ENCODE assay signal across 12 mouse cellular contexts in the genomic region with DNA sequence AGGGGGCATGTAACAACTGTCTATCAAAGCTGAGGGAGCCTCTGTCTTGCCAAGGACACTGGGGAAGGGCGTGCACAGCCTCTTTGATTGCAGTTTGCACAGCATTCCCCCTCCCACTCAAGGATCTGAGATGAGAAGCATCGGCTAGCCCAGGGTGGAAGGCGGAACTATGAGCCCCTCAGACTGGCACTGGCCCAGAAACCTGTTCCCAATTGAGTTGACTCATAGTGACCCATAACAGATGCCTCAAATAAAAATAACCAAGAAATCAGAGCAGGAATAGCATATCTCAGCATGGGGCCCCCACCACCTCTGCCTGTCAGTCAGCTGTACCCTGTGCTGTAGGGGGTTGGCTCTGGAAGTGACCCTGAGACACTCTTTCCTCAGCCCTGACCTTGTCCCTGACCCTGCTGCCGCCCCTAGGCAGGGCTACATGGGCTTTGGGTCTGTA.
DNase-seq lines count a peak whose midpoint lies in the region; ATAC-seq and TF ChIP-seq lines count a peak whose summit lies in the region.
"Had no signal": no experiment of that assay in that cellular context is flagged by ENCODE, and none has a peak within 500 bp of the region (broad histone marks: within the 10 kb centered on the region; RNA-seq: fewer than 3 reads in every experiment).

No protein-coding gene starts in this region.

- no peak overlapping the region for H3K4me2 ChIP-seq in hindbrain, embryonic 11.5 days (replicated peaks; ENCODE audit: low read depth, low read length)
- H3K4me2 ChIP-seq in hindbrain, embryonic 16.5 days (ENCODE audit: low read length) = no peak overlapping the region
- H3K4me2 ChIP-seq: neural tube, embryonic 12.5 days had no signal

- H3K27ac ChIP-seq in hindbrain, embryonic 11.5 days (ENCODE audit: low read depth, low read length) = 0 out of 2 replicates have a peak overlapping the region, but pooled peaks have one; percentile 42
- H3K27ac ChIP-seq in hindbrain, embryonic 16.5 days (ENCODE audit: low read depth, low read length) = no peak overlapping the region
- H3K27ac ChIP-seq in ES-E14 (ENCODE audit: insufficient read depth, low read depth, low read length, poor library complexity, severe bottlenecking) = peak overlapping the region; percentile 53; the same call in 1 of the 2 replicates
- H3K27ac ChIP-seq in embryonic fibroblast, embryonic 13.5 days (ENCODE audit: insufficient read depth, low read length) = peak overlapping the region; percentile 68; the same call in 1 of the 2 replicates

- no peak overlapping the region for H3K4me3 ChIP-seq in hindbrain, embryonic 11.5 days (ENCODE audit: low read depth, low read length)
- no peak overlapping the region for H3K4me3 ChIP-seq in hindbrain, embryonic 16.5 days (ENCODE audit: low read length)
- H3K4me3 ChIP-seq in ES-E14 (ENCODE audit: insufficient read depth in 1 of 2, low read depth in 1 of 2, low read length in 2 of 2, poor library complexity in 1 of 2, severe bottlenecking in 1 of 2) = no peak overlapping the region
- no peak overlapping the region for H3K4me3 ChIP-seq in embryonic fibroblast, embryonic 13.5 days (ENCODE audit: insufficient read depth, low read length)
- H3K4me3 ChIP-seq: neural tube, embryonic 12.5 days had no signal

- in situ Hi-C loops in ES-E14 (cut with MboI; ENCODE audit: low sequenced_read_pairs in 2 of 2, unreplicated experiment in 2 of 2) = no loop called here

- no peak overlapping the region for H3K9ac ChIP-seq in hindbrain, embryonic 11.5 days (ENCODE audit: low read depth, low read length)
- no peak overlapping the region for H3K9ac ChIP-seq in hindbrain, embryonic 16.5 days (ENCODE audit: low read depth, low read length)
- H3K9ac ChIP-seq in ES-E14 (ENCODE audit: insufficient read depth, low read depth, low read length, poor library complexity, severe bottlenecking) = no peak overlapping the region
- H3K9ac ChIP-seq: neural tube, embryonic 12.5 days had no signal

- no peak for TF ChIP-seq CTCF in embryonic fibroblast, embryonic 13.5 days (IDR thresholded peaks at IDR 0.05; ENCODE audit: borderline replicate concordance, insufficient read depth, low read length)

- H3K4me1 ChIP-seq in hindbrain, embryonic 11.5 days (replicated peaks; ENCODE audit: control insufficient read depth, insufficient read depth, low read length) = no peaks in the 10 kb centered on the region
- peaks cover 3% of the 10 kb centered on the region; the same call in 1 of the 2 replicates for H3K4me1 ChIP-seq in hindbrain, embryonic 16.5 days (ENCODE audit: control insufficient read depth, insufficient read depth, low read depth, low read length)
- peaks cover 12 to 23% of the 10 kb centered on the region in 2 experiments for H3K4me1 ChIP-seq in ES-E14 (ENCODE audit: control insufficient read depth in 2 of 2, insufficient read depth in 2 of 2, low read length in 2 of 2, poor library complexity in 1 of 2)
- peaks cover 10% of the 10 kb centered on the region for H3K4me1 ChIP-seq in embryonic fibroblast, embryonic 13.5 days (ENCODE audit: control insufficient read depth, insufficient read depth, low read length)

- DNase-seq in cerebellum, postnatal 10 days = peak; percentile 44 to 46
- no peak for DNase-seq in cerebellum, adult 8-10 months
- no peak for DNase-seq in hindbrain, embryonic 11.5 days (ENCODE audit: low spot score)
- DNase-seq in ES-E14 (ENCODE audit: low read depth, low spot score) = no peak
- no peak for DNase-seq in thymus, postnatal 4 days
- no peak for DNase-seq in MN1 (ENCODE audit: low spot score)
- DNase-seq: kidney, postnatal 25 days; right cerebral cortex, postnatal 14 days; thymus, adult 18-20 months had no signal

- H3K36me3 ChIP-seq in hindbrain, embryonic 11.5 days (ENCODE audit: control insufficient read depth, insufficient read depth, low read length) = no peaks in the 10 kb centered on the region
- peaks cover 3% of the 10 kb centered on the region; the same call in 1 of the 2 replicates for H3K36me3 ChIP-seq in hindbrain, embryonic 16.5 days (ENCODE audit: control insufficient read depth, insufficient read depth, low read length)
- peaks cover 2% of the 10 kb centered on the region; the same call in 1 of the 2 replicates for H3K36me3 ChIP-seq in ES-E14 (ENCODE audit: control insufficient read depth, insufficient read depth, low read length, poor library complexity, severe bottlenecking)

- no peak for ATAC-seq in hindbrain, embryonic 11.5 days (ENCODE audit: low FRiP score)
- ATAC-seq in hindbrain, embryonic 16.5 days = no peak

- no peak for TF ChIP-seq POLR2A in embryonic fibroblast, embryonic 13.5 days (IDR thresholded peaks at IDR 0.05; ENCODE audit: low read depth, low read length)

- H3K27me3 ChIP-seq in hindbrain, embryonic 11.5 days (ENCODE audit: control insufficient read depth, insufficient read depth, low read length) = no peaks in the 10 kb centered on the region
- H3K27me3 ChIP-seq in hindbrain, embryonic 16.5 days (replicated peaks; ENCODE audit: control insufficient read depth, insufficient read depth, low read length) = no peaks in the 10 kb centered on the region
- H3K27me3 ChIP-seq: neural tube, embryonic 12.5 days had no signal

- no peaks in the 10 kb centered on the region for H3K9me3 ChIP-seq in hindbrain, embryonic 11.5 days (ENCODE audit: control insufficient read depth, low read length)
- H3K9me3 ChIP-seq in hindbrain, embryonic 16.5 days (ENCODE audit: control insufficient read depth, low read length) = no peaks in the 10 kb centered on the region
- H3K9me3 ChIP-seq in ES-E14 (ENCODE audit: control insufficient read depth, insufficient read depth, low read depth, low read length) = no peaks in the 10 kb centered on the region
- H3K9me3 ChIP-seq: neural tube, embryonic 12.5 days had no signal

- WGBS in hindbrain, embryonic 11.5 days = 36% methylated on average over 4 of the region's 4 CpGs
- WGBS in hindbrain, embryonic 16.5 days = 44% methylated on average over 4 of the region's 4 CpGs

TF ChIP-seq in ES-E14, 5 proteins besides CTCF, POLR2A, EP300 and RAD21:
- TF ChIP-seq ZNF384 (IDR thresholded peaks at IDR 0.05; ENCODE audit: low read depth, low read length) (no peak), MAFK (IDR thresholded peaks at IDR 0.05; ENCODE audit: insufficient read depth, low read depth, low read length) (no peak), CHD2 (IDR thresholded peaks at IDR 0.05; ENCODE audit: low read depth, low read length) (no peak), HCFC1 (IDR thresholded peaks at IDR 0.05; ENCODE audit: borderline replicate concordance, insufficient read depth, low read length) (no peak), ZC3H11A (IDR thresholded peaks at IDR 0.05; ENCODE audit: borderline replicate concordance, low read depth, low read length) (no peak)

Comparison
In these comparisons a context has a peak if more than half of its experiments do, and no peak if none do; other contexts are left out.
1. DNase-seq: peak in cerebellum, postnatal 10 days (2 of 2); none in cerebellum, adult 8-10 months (single experiment), hindbrain, embryonic 11.5 days (single experiment), ES-E14 (single experiment), thymus, postnatal 4 days (single experiment) and MN1 (single experiment).